Mouse (Mus musculus) hindbrain, embryonic 10.5 days (tissue): ENCODE data around the gene Arnt. TPM values are rescaled to one million over a fixed set of nuclear protein-coding genes. Genes with fewer than 3 reads are reported as not detected.

ENCODE experiments used
- DNase-seq: peaks from one replicate; pipeline ENCODE4 v3.0.0-alpha.2; 2017; ENCODE audit warnings: low spot score
- H3K27ac ChIP-seq: fragments of 300-500 bp; sonication (generic); 2 replicates; pipeline ENCODE4 v1.5.1; 2016; ENCODE audit warnings: mild to moderate bottlenecking, moderate library complexity
- H3K27me3 ChIP-seq: fragments of 300-500 bp; sonication (generic); 2 replicates; pipeline ENCODE4 v1.6.1; 2016; ENCODE audit warnings: mild to moderate bottlenecking; ENCODE audit not compliant: poor library complexity, insufficient read depth, severe bottlenecking
- H3K36me3 ChIP-seq: fragments of 300-500 bp; sonication (generic); 2 replicates; pipeline ENCODE4 v1.6.1; 2016; ENCODE audit warnings: mild to moderate bottlenecking, moderate library complexity
- H3K4me1 ChIP-seq: fragments of 300-500 bp; sonication (generic); replicated peaks from 2 replicates; pipeline ENCODE4 v1.6.1; 2016; ENCODE audit warnings: mild to moderate bottlenecking
- H3K4me3 ChIP-seq: fragments of 300-500 bp; sonication (generic); 2 replicates; pipeline ENCODE4 v1.5.1; 2016; ENCODE audit warnings: mild to moderate bottlenecking, moderate library complexity
- H3K9me3 ChIP-seq: fragments of 300-500 bp; sonication (generic); 2 replicates; pipeline ENCODE4 v1.6.1; 2016; ENCODE audit warnings: mild to moderate bottlenecking, moderate library complexity
- WGBS: fragments of 180-500 bp; shearing (Covaris S2); methylation state at CpG from one replicate; pipeline ENCODE4 v1.1.7; 2016; 5-methylcytosine and 5-hydroxymethylcytosine counted together
- polyA plus RNA-seq: library from polyadenylated mRNA; unstranded; fragments of >200 nt; fragmentation: Nextera tagmentation; extraction: Ambion mirVana; gene quantifications from 2 replicates; pipeline ENCODE4 v1.2.1, GENCODE M21; 2016

The Arnt gene
- polyA plus RNA-seq, 1 experiment from 2014 or later: 30.6 TPM

DNA sequence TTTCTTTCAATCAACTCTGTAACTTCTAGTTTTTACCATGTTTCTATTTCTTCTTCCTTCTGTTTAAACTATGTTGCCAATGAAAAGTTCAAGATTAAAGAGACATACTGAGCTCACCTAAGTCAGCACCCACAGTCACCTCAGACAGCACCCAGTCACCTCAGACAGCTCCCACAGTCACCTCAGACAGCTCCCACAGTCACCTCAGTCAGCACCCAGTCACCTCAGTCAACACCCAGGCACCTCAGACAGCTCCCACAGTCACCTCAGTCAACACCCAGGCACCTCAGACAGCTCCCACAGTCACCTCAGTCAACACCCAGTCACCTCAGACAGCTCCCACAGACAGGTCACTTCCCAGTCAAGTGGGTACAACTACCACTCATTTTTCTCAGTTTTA, 108.0 kb downstream of the Arnt start:
- no peaks in the 10 kb centered on the region for H3K4me1 ChIP-seq
- H3K27ac ChIP-seq: no peak overlapping the region
- DNase-seq: no peak
- H3K27me3 ChIP-seq: no peaks in the 10 kb centered on the region
- no peaks in the 10 kb centered on the region for H3K9me3 ChIP-seq
- H3K36me3 ChIP-seq: no peaks in the 10 kb centered on the region
- H3K4me3 ChIP-seq: no peak overlapping the region

DNA sequence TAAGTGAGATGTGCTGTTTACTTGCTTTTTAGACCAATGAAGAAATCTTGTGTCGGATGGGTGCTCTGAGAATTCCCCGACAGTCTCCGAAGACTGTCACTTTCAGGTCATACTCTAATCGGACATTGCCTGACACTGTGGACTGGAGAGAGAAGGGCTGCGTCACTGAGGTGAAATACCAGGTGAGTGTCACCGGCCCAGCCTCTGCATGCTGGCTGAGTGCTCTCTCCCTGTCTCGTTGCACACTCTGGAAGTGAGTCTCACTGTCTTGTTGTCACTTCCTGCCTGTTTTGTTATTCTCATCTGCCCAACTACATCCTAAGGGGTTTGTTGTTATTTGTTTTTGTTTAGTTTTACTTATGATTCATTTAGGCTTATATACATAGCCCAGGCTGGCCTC, 108.8 kb downstream of the Arnt start:
- no peaks in the 10 kb centered on the region for H3K36me3 ChIP-seq

More for the DNA sequence above, 108.8 kb downstream of the Arnt start:
- H3K4me3 ChIP-seq: no peak overlapping the region
- H3K27me3 ChIP-seq: no peaks in the 10 kb centered on the region
- WGBS: 82% methylated on average over 7 of the region's 7 CpGs
- no peaks in the 10 kb centered on the region for H3K4me1 ChIP-seq
- no peak overlapping the region for H3K27ac ChIP-seq
- no peak for DNase-seq
- H3K9me3 ChIP-seq: no peaks in the 10 kb centered on the region

Other genes with a start within 250 kb of the Arnt start
- 7.9 and 12.2 TPM in 2 replicates for gene Gabpb2, start 216.5 kb upstream of the Arnt start, polyA plus RNA-seq
- gene Cdc42se1, start 205.7 kb upstream of the Arnt start, polyA plus RNA-seq: 99.6 and 111 TPM in 2 replicates
- gene Mllt11, start 202.2 kb upstream of the Arnt start, polyA plus RNA-seq: 45.8 and 95.9 TPM in 2 replicates
- 0.17 and 0.22 TPM in 2 replicates for gene Gm128, start 192.8 kb upstream of the Arnt start, polyA plus RNA-seq
- 0.60 and 0.63 TPM in 2 replicates for gene Bnipl, start 183.2 kb upstream of the Arnt start, polyA plus RNA-seq
- 33.9 and 44.1 TPM in 2 replicates for gene Mindy1, start 153.0 kb upstream of the Arnt start, polyA plus RNA-seq
- 28.2 and 28.6 TPM in 2 replicates for gene Prune1, start 152.3 kb upstream of the Arnt start, polyA plus RNA-seq
- 2.0 and 2.1 TPM in 2 replicates for gene Anxa9, start 127.2 kb upstream of the Arnt start, polyA plus RNA-seq
- 116 and 123 TPM in 2 replicates for gene Cers2, start 119.6 kb upstream of the Arnt start, polyA plus RNA-seq
- 51.7 and 54.4 TPM in 2 replicates for gene Setdb1, start 77.2 kb upstream of the Arnt start, polyA plus RNA-seq
- not detected in 2 replicates for gene 4930558C23Rik, start 31.5 kb upstream of the Arnt start, polyA plus RNA-seq
- gene Ctsk, start 64.9 kb downstream of the Arnt start, polyA plus RNA-seq: 3.7 and 5.9 TPM in 2 replicates
- 3.9 and 7.6 TPM in 2 replicates for gene Ctss, start 92.4 kb downstream of the Arnt start, polyA plus RNA-seq
- gene Hormad1, start 125.3 kb downstream of the Arnt start, polyA plus RNA-seq: not detected in 2 replicates
- gene Golph3l, start 154.5 kb downstream of the Arnt start, polyA plus RNA-seq: 27.8 and 31.0 TPM in 2 replicates
- 84.8 and 89.9 TPM in 2 replicates for gene Ensa, start 190.6 kb downstream of the Arnt start, polyA plus RNA-seq
- 47.2 and 53.4 TPM in 2 replicates for gene Mcl1, start 224.4 kb downstream of the Arnt start, polyA plus RNA-seq